In genomic region chr5:115483385-115483784, GRCm38 (mm10) we compare ENCODE assay signal across 2 mouse cellular contexts.
TF ChIP-seq lines count a peak whose summit lies in the region.

No protein-coding gene starts in this region.

TF ChIP-seq in MEL, 35 proteins besides CTCF, POLR2A, EP300 and RAD21 (continued from another document):
- TF ChIP-seq MAZ (IDR thresholded peaks at IDR 0.05; ENCODE audit: low read depth, low read length) (no peak), MXI1 (IDR thresholded peaks at IDR 0.05; ENCODE audit: low read depth, low read length) (no peak), JUND (IDR thresholded peaks at IDR 0.05; ENCODE audit: low read depth, low read length) (no peak), CHD2 (IDR thresholded peaks at IDR 0.05; ENCODE audit: low read length) (no peak), CHD1 (IDR thresholded peaks at IDR 0.05; ENCODE audit: low read depth, low read length) (no peak), MAFK (IDR thresholded peaks at IDR 0.05; ENCODE audit: borderline replicate concordance, low read depth, low read length) (no peak)

TF ChIP-seq in myocyte, 11 proteins besides CTCF, POLR2A, EP300 and RAD21 (continued from another document):
- no peak for TF ChIP-seq MAX (IDR thresholded peaks at IDR 0.05; ENCODE audit: low read depth)
- TF ChIP-seq TCF12 (IDR thresholded peaks at IDR 0.05; ENCODE audit: insufficient read depth, poor library complexity, severe bottlenecking), result no peak
- no peak for TF ChIP-seq POLR2AphosphoS2 (IDR thresholded peaks at IDR 0.05; ENCODE audit: insufficient read length, low read depth)
- TF ChIP-seq REST (IDR thresholded peaks at IDR 0.05; ENCODE audit: insufficient read depth, insufficient read length), result no peak
- TF ChIP-seq MYOG (IDR thresholded peaks at IDR 0.05; ENCODE audit: control insufficient read depth in 1 of 3, insufficient read depth in 1 of 3, insufficient read length in 2 of 3, low read depth in 2 of 3), result no peak
